Mouse (Mus musculus) adrenal gland (tissue): Measurements from ENCODE around the gene Josd2.

Experiments
- intact Hi-C: fragments of 180-260 bp; cut with DNase I; formaldehyde crosslinking; loops from one replicate; pipeline ENCODE4 v1.15.1; 2025

Josd2 gene

DNA sequence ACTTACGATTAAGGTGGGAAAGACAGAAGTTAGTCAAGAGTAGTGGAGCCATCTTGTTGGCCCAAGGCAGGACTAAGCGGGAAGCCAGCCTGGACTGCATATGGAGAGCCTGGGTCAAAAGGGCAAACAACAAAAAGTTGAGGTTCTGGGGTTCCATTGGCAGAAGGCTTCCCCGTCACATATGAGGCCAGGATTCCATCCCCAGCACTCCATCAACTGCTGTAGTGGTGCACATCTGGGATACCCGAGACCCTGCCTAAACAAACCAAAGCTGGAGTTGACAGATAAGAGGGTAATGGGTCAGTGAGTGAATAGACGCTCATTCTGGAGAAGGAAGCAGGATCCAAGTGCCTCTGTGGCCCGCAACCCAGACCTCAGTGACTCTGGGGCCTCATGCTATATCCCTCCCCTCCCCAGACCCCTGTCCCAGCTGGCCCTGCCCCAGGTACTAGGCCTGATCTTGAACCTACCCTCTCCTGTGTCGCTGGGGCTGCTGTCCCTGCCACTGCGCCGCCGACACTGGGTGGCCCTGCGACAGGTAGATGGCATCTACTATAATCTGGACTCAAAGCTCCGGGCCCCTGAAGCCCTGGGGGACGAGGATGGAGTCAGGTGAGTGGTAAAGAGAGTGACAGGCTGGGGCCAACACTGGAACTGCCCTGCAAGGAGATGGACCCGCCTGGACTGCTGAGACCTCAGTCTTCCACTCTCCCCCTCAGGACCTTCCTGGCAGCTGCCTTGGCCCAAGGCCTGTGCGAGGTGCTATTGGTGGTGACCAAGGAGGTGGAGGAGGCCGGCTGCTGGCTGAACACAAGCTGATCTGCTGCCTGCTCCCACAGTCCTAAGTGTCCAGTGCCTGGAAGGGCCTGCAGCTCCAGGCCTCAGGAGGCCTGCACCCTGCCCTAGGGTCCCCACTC, 3.2 kb downstream of the Josd2 start:
- intact Hi-C loops: no loop called here

DNA sequence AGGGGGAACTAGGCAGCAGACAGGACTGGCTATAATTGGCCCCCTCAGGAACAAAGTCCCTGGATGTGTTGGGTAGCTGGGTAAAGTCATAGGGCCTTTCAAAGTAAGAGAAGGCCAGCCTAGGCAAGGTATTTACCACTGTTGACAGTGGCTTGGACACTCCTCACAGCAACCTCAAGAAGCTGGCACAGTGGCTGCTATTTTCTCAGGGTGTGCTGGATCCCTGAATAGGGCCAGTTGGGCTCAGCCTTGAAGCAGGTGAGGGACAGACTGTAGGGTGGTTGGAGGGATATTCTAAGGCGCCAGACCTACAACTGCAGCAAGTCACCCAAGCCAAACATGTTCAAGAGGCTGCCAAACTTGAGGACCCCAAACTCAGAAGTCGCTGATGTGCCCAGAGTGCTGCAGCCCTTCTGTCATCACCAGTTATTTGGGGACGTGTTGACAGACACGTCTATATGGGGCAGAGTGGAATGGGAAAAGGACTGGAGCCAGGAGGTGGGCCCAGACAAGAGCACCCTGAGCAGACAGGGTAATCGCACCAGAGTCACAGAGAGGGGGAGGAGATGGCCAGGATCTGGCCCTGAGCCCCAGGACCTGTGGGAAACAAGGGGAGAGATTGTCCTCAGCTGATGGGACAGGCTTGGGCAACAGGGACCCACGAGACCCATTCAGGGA, 4.2 kb downstream of the Josd2 start:
- intact Hi-C loops: no loop called here

- intact Hi-C loops: no loop called here
Observed at GRCm38 (mm10) chr7:44472558-44472885, 4.7 kb downstream of the Josd2 start.

DNA sequence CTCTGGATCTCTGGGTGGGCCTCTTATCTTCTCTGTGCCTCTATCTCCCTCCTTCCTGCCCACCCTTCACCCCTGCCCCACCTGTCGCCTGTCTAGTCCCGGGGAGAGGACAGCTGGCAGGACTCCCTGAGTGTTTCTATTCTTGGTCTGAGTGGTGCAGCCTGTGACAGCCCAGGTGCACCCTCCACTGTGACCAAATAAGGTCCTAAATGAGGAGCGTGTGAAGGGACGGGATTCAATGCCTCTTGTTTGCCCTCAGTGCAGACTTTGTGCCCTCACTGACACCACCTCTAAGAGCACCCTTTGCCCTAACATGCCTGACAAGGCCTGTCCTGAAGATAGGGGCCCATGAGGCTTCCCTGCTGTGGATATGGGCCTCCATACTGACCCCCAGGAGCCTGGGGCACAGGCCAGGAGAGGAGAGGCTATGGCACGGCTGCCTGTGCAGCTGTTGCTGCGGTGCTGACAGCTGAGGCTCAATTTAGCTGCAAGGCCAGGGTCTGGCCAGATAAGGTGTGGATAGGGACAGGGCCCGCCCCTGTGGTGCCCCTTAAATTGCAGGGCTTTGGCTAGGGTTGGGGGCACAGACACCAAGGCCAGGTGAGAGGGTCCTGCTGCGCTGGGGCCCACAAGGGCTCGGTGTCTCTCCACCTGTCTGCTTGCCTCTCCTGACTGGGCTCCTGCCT, 5.3 kb downstream of the Josd2 start:
- intact Hi-C loops: no loop called here

DNA sequence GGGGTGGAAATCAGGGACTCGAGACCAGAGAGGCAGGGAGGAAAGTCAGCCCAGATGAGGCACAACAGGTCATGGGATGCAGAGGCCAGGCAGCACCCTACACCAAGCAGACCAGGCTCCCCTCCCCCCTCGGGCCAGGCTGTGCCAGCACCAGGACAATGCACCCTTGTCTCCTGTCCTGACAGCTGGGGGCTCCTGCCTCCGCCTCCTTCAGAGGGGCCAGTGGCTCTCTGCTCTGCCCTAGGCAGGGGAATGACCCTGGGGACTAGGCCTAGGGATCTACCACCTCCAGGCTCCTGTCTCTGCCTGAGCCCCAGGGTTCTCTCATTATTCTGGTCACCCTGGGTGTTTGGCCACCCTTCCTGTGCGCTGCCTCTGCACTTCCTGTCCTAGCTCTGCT, 6.6 kb downstream of the Josd2 start:
- intact Hi-C loops: no loop called here

DNA sequence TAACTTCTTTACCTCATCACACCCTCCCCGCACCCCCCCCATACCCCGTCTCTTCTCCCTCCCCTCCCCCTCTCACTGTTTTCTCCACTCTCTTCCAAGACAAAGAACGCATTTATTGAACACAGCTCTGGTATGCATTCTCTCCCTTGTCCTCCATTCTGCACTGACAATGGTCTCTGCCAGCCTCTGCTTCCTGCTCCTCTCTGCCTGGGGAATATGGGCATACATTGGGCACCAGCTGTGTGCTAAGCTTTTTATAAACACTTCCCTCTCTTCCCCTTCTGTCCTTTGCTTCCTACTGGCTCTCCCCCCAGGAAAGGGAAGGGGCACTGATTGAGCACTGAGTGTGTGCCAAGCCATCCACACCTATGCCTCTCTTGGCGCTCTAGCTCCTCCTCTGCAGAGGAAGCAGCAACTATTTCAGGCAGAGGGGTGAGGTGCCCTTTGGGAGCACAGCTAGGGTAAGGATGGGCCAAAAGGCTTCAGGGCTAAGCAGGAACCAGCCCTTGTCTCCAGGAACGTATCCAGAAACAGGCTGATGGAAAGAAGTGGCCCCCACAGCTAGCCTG, 7.3 kb downstream of the Josd2 start:
- intact Hi-C loops: no loop called here

DNA sequence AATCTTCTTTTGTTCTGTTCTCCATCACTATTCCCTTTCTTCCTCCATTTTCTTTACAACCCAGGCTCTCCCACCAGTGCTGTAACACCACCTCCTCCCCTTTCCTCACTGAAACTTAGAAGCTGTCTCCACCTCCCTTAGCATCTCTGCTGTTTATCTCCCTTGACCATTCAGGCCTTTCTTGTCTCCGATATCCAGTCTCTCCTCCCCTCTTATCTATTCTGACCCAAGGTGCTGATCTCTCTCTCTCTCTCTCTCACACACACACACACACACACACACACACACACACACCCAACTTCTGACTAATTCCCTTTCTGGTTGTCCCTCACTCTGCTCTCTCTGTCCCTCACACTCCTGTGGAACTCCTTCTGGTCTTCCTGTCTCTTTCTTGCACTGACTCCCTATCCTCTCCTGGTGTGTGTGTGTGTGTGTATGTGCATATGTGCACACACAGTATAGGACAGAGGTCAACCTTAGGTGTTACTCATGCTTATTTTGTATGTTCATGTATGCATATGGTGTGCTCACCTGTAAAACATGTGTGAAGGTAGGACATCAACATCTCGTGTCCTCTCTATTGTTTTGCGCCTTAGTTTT, 15.2 kb downstream of the Josd2 start:
- intact Hi-C loops: no loop called here

- intact Hi-C loops: no loop called here
Observed at GRCm38 (mm10) chr7:44484109-44484508, 16.3 kb downstream of the Josd2 start.

DNA sequence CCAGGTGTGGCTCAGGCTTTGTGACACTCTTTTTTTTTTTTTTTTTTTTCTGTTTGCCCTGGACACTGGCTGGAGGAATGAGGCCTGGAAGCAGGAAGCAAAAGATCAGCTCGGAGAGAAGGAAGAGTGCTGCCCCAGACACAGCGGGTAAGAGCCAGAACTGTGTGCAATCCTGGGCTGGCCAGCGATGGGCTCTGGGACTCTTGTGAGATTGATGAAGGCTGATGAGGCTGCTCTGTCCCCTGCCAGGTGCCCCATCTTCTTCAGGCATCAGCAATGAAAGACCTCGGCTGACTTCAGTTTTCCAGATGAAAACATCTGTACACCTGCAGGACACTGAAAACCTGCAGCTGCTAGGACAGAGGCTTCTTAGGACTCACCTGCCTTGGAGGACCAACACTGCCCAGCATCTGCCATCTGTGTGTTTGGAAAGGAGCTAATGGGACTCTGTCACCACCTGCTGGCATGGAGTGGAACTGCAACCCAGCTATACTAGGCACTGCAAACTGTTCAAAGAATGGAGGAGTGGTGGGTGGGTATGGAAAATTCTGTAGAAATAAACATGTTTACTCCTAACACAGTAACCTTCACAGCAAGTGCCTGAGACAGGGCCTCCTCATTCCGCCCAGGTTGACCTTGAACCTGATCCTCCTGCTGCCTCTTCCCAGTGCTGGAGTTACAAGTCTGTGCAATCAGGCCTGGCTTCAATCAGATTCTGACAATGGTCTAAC, 17.2 kb downstream of the Josd2 start:
- intact Hi-C loops: loop anchor here (5.0 kb wide), 2 partner anchors 88 to 223 kb away; partner anchors contain the start of gene Gm15517

GRCm38 (mm10) chr7:44485572-44486195, 17.9 kb downstream of the Josd2 start:
- intact Hi-C loops: loop anchor here (5.0 kb wide), 2 partner anchors 88 to 223 kb away; partner anchors contain the start of gene Gm15517

DNA sequence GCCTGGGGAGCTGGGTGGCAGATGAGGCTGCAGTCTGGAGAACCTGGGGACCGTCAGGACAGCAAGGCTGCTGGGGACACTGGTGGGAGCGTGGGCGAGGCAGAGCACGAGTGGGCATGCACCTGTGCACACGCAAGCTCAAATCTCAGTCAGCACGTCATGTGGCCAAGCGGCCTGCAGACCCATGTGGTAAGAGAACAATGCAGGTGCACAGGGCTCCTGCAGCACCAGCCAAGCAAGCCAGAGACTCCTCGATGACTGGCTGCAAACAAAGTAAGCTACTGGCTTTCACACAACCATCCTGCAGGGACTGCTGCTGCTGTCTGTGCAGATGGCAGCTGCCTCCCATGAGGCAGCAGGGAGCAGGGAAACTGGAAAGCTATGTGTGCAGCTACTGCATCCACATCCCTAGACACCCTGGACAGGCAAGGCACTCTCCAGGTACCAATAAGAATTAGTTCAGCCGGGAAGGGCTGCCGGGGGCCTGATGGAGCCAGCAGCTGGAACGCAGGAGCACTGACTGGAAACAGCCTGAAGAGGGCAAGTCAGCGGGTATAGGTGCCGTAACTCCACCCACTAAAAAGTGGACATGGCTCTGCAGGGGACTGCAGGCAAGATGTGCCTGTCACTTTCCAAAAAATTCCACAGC, 19.3 kb downstream of the Josd2 start:
- intact Hi-C loops: loop anchor here (5.0 kb wide), 2 partner anchors 90 to 225 kb away; partner anchors contain the start of gene Gm15517

- intact Hi-C loops: loop anchor here (5.0 kb wide), 2 partner anchors 91 to 226 kb away; partner anchors contain the start of gene Gm15517
Observed at GRCm38 (mm10) chr7:44487936-44488335, 20.2 kb downstream of the Josd2 start.

DNA sequence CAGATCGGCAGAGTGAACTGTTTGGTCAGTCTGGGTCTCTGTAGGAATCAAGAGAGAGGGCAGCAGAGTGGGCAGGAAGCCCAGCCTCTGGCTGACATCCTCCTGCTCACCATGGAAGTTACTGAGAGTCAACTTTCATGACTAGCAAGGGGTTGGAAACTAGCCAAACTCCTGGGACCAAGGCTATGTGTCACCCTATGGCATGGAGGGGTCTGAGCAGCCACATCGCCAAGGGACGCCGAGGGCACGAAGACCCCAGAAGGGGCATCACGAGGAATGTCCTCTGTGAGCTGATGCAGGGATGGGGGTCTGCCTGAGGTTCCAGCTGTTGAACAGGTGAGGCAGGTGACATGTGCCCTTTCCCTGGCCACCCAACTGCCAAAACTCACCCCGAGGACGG, 20.8 kb downstream of the Josd2 start:
- intact Hi-C loops: loop anchor here (5.0 kb wide), 2 partner anchors 91 to 226 kb away; partner anchors contain the start of gene Gm15517

DNA sequence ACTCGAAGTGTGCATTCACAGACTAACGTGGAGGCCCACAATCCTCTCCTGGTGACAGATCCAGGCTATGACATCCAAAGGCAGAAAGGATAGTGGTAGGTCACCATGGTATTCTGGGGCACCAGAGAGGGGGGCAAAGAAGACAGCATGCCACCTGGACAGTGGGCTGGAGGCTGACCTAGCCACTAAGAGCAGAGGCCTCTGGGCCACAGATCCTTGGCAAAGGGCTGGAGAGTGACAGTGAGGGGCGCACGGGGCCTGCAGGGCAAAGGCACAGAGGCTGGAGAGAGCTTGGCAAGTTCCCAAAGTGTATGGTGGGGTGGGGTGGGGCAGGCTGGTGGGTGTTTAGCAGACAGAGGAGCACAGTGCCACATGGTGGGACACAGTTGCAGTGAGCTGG, 22.5 kb downstream of the Josd2 start:
- intact Hi-C loops: no loop called here

DNA sequence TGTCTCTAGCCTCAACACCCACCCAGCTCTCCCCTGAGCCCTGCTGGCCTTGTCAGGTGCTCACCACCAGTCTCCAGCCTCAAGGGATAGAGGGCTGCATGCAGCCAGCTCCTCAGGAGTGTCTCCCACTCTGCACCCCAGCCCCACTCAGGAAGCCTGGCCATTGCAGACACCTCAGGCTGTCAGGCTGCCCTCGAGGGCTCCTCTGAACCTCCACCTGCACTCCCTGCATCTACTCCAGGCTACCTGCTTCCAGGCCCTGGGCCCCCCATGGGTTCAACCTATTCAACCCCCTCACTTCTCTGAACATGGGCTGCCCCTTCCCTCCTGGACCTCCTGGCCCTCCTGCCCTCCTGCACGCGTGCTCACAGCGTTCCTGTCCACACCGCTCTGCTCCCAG, 23.6 kb downstream of the Josd2 start:
- intact Hi-C loops: no loop called here

DNA sequence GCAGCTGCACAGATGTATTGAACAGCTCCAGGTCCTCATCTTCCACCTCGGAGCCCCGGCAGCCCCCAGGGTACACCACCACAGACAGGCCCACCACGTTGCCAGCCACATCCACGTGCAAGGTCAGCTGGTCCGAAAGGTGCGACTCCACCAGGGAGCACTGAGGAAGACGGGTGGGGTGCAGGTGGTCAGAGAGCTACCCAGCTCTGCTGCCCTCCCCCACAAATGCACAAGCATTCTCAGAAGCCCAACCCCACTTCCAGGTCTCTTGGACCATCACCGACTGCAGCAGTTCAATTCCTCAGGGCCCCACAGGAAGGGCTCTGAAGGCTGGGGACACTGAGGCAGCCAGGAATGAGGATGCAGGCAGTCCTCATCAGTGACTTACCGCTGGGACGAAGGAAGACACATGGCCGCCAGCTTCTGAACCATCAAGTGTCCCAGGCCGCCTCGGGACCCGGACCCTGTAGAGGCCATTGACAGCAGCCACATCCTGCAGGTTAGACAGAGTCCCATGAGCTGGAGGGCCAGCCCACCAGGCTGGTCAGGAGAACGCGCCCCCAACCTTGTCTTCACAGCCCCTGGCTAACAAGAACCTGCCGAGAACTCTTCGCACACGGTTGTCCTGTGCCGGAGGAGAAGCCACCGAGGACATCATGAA, 24.5 kb downstream of the Josd2 start:
- intact Hi-C loops: no loop called here

GRCm38 (mm10) chr7:44494681-44495080, 26.9 kb downstream of the Josd2 start:
- intact Hi-C loops: no loop called here

DNA sequence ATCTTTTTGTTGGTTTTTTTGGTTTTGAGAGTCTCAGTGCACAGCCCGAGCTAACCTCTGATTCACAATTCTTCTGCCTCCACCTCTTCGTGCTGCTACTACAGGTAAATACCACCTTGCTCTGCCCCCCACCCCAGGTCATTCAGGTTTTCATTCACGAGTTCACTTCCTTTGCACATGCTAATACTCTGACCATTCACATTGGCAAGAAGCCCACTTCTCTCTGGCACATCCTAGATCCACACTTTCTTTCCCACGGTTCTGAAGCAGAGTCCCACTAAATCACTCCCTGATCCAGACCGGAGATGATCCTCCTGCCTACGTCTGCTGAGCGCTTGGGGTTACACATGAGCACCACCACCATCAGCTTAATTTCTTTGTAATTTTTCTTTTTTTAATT, 27.3 kb downstream of the Josd2 start:
- intact Hi-C loops: no loop called here
